Mouse (Mus musculus): ENCODE results near the gene Amy2a3. TPM values are rescaled to one million over a fixed set of nuclear protein-coding genes. Genes with fewer than 3 reads are reported as not detected.

Gene Amy2a3
- not detected for total RNA-seq (2023)

DNA sequence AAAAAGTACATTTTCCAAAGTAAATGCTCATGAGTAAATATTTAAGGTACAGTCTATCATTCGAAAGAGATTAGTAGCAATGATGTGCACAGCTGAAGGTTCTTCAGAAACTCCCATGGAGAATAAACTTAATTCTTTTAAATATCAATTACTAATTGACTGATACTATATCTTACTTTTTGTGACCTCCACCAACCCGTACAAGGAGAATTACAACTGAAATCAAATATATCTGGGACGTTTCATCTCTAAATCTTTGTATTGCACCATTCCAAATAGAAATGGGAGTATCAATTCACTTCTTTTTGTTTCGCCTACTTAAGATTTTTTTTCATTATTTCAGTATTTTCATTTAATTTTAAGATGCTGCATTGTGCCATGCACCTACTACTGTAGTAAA lies at the start of gene Amy2a3:
Gene Amy2a3 (minus strand): TSS at position 101 of the 400 bp plus-strand sequence.

GRCm38 (mm10) chr3:113356558-113356957 lies 32.7 kb upstream of the Amy2a3 start, which contains the start of gene Amy2a2:
Amy2a2 (minus strand) TSS chr3:113356658.

GRCm38 (mm10) chr3:113291349-113291748 lies 32.5 kb downstream of the Amy2a3 start, which contains the start of gene Amy2a4:
Amy2a4 (minus strand) TSS chr3:113291449.

Other genes starting within 250 kb of the Amy2a3 start
- 1.4 TPM for gene Amy2a5, start 65.2 kb downstream of the Amy2a3 start, total RNA-seq (2023)
- gene Amy2a4, start 32.6 kb downstream of the Amy2a3 start, total RNA-seq (2023) = not detected
- gene Amy2a2, start 32.6 kb upstream of the Amy2a3 start, total RNA-seq (2023) = not detected
- gene Amy2a1, start 208.4 kb upstream of the Amy2a3 start, total RNA-seq (2023) = not detected